Mouse (Mus musculus) cerebellum, adult 2 months (tissue): ENCODE data around the gene Gm11985.

ENCODE experiments used
- CTCF ChIP-seq: fragments of 200-500 bp; IDR thresholded peaks from 2 replicates; pipeline ENCODE4 v1.5.1; 2011; ENCODE audit warnings: low read depth, mild to moderate bottlenecking, control low read depth, low read length, moderate library complexity, borderline replicate concordance; ENCODE audit not compliant: insufficient read depth
- POLR2A ChIP-seq: fragments of 200-500 bp; IDR thresholded peaks from 2 replicates; pipeline ENCODE4 v1.6.1; 2011; ENCODE audit warnings: low read length, control low read depth, borderline replicate concordance; ENCODE audit not compliant: insufficient read depth

GRCm38 (mm10) chr11:7158196-7158595 is 30.2 kb downstream of the Gm11985 start:
- TF ChIP-seq POLR2A (no peak), CTCF (no peak)
